Mouse (Mus musculus) kidney, embryonic 14.5 days (tissue): ENCODE measurements around the gene Hlf. TPM values are rescaled to one million over a fixed set of nuclear protein-coding genes. Genes with fewer than 3 reads are reported as not detected.

ENCODE experiments used
- ATAC-seq: fragments of 200-750 bp; cut with Nextera tagmentation; 2 replicates; pipeline ENCODE4 v1.8.0; 2017; ENCODE audit warnings: moderate number of reproducible peaks, mild to moderate bottlenecking, moderate TSS enrichment, moderate library complexity; ENCODE audit not compliant: low FRiP score, low TSS enrichment
- H3K27ac ChIP-seq: fragments of 300-500 bp; sonication (generic); 2 replicates; pipeline ENCODE4 v1.5.1; 2014; ENCODE audit warnings: low read depth, mild to moderate bottlenecking, low read length, moderate library complexity, mixed read lengths
- H3K27me3 ChIP-seq: fragments of 300-500 bp; sonication (generic); 2 replicates; pipeline ENCODE4 v1.6.1; 2014; ENCODE audit warnings: mild to moderate bottlenecking, low read length; ENCODE audit not compliant: control insufficient read depth, insufficient read depth
- H3K36me3 ChIP-seq: fragments of 300-500 bp; sonication (generic); 2 replicates; pipeline ENCODE4 v1.6.1; 2014; ENCODE audit warnings: low read length, mixed read lengths; ENCODE audit not compliant: control insufficient read depth, insufficient read depth
- H3K4me1 ChIP-seq: fragments of 300-500 bp; sonication (generic); 2 replicates; pipeline ENCODE4 v1.6.1; 2014; ENCODE audit warnings: low read length, mixed read lengths; ENCODE audit not compliant: control insufficient read depth, insufficient read depth
- H3K4me2 ChIP-seq: fragments of 300-500 bp; sonication (generic); replicated peaks from 2 replicates; pipeline ENCODE4 v1.6.1; 2014; ENCODE audit warnings: low read depth, mild to moderate bottlenecking, low read length
- H3K4me3 ChIP-seq: fragments of 300-500 bp; sonication (generic); 2 replicates; pipeline ENCODE4 v1.5.1; 2014; ENCODE audit warnings: mild to moderate bottlenecking, low read length
- H3K9ac ChIP-seq: fragments of 300-500 bp; sonication (generic); 2 replicates; pipeline ENCODE4 v1.6.1; 2014; ENCODE audit warnings: low read depth, mild to moderate bottlenecking, low read length, moderate library complexity
- H3K9me3 ChIP-seq: fragments of 300-500 bp; sonication (generic); 2 replicates; pipeline ENCODE4 v1.6.1; 2016; ENCODE audit warnings: low read length; ENCODE audit not compliant: control insufficient read depth
- WGBS: fragments of 180-500 bp; shearing (Covaris S2); extraction: QIAGEN DNeasy Blood & Tissue Kit; methylation state at CpG from one replicate; pipeline ENCODE4 v1.1.7; 2014; 5-methylcytosine and 5-hydroxymethylcytosine counted together
- polyA plus RNA-seq: library from polyadenylated mRNA; unstranded; fragments of >200 nt; fragmentation: Nextera tagmentation; extraction: Ambion mirVana; gene quantifications from 2 replicates; pipeline ENCODE4 v1.2.1, GENCODE M21; 2014

Hlf gene
- polyA plus RNA-seq, 1 experiment from 2014 or later = 1.7 TPM

DNA sequence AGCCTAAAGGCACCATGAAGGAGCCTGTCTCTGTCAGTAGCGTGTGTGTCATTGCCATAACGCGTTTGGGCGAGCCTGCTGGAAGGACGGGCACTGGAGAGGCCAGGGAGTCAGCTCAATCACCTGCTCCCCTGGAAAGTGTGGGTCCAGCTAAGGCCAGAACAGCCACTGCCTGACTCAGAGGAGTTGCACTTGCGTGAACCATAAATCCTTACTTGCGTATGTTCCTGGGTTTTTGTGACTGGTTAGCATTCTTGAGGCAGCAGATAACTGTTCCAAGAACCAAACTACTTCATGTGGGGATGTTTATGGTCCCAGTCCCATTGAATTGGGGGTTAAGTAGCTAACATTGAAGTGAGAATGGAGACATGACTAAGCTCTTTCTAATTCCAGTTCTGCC, 38.0 kb downstream of the Hlf start:
- Histone ChIP-seq H3K4me1 (peaks cover 24% of the 10 kb centered on the region), H3K36me3 (no peaks in the 10 kb centered on the region), H3K9ac (no peak overlapping the region), H3K27ac (no peak overlapping the region), H3K4me2 (no peak overlapping the region), H3K9me3 (no peaks in the 10 kb centered on the region), H3K4me3 (no peak overlapping the region), H3K27me3 (no peaks in the 10 kb centered on the region)
- ATAC-seq = no peak
- 85% methylated on average over 7 of the region's 7 CpGs for WGBS

DNA sequence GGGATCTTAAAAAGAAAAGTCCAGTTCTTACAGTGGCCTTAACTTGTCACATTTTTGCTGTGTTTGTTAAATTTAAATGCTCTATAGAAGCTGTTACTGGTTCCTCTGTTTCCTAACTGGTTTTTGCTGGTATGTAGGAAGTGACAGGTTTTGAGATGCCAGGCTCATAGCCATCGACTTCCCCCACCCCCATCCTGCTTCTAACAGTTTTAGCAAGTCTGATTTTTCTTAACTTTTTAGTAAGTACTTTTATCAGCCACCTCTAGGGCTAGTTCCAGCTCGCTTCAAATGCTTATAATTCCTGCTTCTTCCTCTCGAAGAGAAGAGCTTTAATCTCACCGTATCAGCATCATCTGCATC, 40.6 kb downstream of the Hlf start:
- 75% methylated on average over 4 of the region's 4 CpGs for WGBS
- Histone ChIP-seq H3K4me3 (no peak overlapping the region), H3K27ac (no peak overlapping the region)

DNA sequence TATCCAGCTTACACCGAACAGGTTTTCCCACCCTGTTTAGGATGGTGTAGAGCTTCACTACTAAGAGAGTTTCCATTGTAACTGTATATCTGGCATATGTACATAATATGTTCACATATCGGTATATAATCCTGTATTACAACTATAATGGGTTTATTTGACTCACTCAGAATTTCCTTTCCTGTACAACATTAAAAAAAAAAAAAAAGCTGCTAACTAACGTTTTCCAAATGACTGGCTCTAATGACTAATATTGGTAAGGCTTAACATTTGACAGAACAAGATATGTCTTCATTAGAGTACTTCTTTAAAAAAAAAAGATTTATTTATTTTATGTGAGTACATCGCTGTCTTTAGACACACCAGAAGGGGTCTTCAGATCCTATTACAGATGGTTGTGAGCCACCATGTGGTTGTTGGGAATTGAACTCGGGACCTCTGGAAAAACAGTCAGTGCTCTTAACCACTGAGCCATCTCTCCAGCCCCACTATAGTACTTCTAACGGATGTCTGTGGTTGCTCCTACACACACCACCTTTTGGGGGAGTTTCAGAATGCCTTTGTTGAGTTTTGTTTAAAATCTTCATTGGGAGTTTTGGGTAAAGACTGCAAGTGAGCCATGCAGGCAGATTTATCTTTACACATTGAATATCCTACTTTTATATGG, 41.1 kb downstream of the Hlf start:
- whole genome bisulfite sequencing = 84% methylated on average over 6 of the region's 6 CpGs
- H3K9ac ChIP-seq = no peak overlapping the region

More for the DNA sequence above, 40.6 kb downstream of the Hlf start:
- H3K27me3 ChIP-seq = no peaks in the 10 kb centered on the region
- no peak overlapping the region for H3K4me2 ChIP-seq
- no peak overlapping the region for H3K9ac ChIP-seq
- ATAC-seq = no peak
- peaks cover 2% of the 10 kb centered on the region; the same call in 1 of the 2 replicates for H3K4me1 ChIP-seq
- no peaks in the 10 kb centered on the region for H3K9me3 ChIP-seq
- H3K36me3 ChIP-seq = no peaks in the 10 kb centered on the region

DNA sequence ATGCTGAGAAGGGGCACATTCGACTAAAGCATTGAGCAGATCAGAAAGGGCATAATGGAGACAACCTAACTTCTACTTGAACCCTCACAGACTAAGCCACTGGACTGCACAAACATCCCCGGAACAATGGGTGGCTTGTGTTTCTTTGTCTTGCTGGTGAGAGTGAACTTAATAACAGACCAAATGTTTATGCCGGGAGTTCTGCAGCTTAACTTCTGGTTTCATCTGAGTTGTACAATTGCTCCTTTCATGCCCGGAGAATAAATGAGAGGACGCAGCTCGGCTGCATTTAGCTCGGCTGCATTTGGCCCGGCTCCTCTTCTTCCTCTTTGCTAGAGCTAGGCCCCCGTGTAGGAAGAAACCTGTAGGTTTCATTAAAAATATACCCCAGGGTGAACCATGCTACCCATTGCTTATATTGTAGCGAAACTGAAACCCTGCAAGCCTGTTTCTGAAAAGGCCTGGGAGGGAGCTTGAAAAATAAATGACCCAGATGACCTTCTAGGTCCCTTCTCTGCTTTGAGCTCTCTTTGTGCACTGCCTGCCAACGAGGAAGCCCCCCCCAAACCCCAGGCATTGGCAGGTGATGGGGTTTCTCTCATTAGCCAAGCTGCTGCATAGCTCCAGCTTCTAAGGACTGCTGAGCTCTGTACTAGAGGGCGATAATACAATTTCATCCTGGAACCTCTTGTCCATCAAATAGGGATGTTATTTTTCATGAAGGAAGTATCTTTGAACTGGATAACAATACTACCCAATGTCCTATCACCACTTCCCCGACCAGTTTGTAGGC, 42.8 kb downstream of the Hlf start:
- H3K9ac ChIP-seq = no peak overlapping the region
- H3K27ac ChIP-seq = no peak overlapping the region
- no peak overlapping the region for H3K4me2 ChIP-seq
- no peak for ATAC-seq
- H3K4me3 ChIP-seq = no peak overlapping the region
- no peaks in the 10 kb centered on the region for H3K27me3 ChIP-seq
- 73% methylated on average over 13 of the region's 13 CpGs for WGBS
- H3K4me1 ChIP-seq = no peaks in the 10 kb centered on the region
- no peaks in the 10 kb centered on the region for H3K9me3 ChIP-seq
- H3K36me3 ChIP-seq = no peaks in the 10 kb centered on the region

More for the DNA sequence above, 41.1 kb downstream of the Hlf start:
- no peaks in the 10 kb centered on the region for H3K4me1 ChIP-seq
- H3K36me3 ChIP-seq = no peaks in the 10 kb centered on the region
- no peak overlapping the region for H3K4me2 ChIP-seq
- no peak overlapping the region for H3K27ac ChIP-seq
- H3K27me3 ChIP-seq = no peaks in the 10 kb centered on the region
- no peaks in the 10 kb centered on the region for H3K9me3 ChIP-seq
- ATAC-seq = no peak
- no peak overlapping the region for H3K4me3 ChIP-seq

DNA sequence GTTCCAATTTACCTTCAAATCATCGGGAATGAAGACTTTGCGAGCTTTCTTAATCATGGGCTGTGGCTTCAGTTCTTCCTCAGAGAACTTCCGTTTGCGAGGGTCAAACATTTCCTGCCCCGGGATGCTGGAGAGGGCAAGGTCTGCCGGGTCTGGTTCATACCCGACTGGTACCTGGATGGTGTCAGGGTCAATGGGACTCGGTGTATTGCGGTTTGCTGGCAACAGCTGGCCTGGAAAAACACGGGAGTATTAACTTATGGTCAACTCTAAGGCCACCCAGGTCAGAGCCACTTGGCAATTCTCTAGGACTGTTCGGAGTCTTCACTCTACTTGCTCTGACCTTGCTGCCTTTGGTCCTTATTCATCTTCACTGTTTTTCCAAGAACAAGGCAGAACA, 44.9 kb downstream of the Hlf start:
- Histone ChIP-seq H3K4me1 (no peaks in the 10 kb centered on the region), H3K36me3 (no peaks in the 10 kb centered on the region), H3K9me3 (no peaks in the 10 kb centered on the region), H3K27me3 (no peaks in the 10 kb centered on the region), H3K27ac (no peak overlapping the region), H3K4me3 (no peak overlapping the region), H3K9ac (no peak overlapping the region), H3K4me2 (no peak overlapping the region)
- no peak for ATAC-seq
- WGBS = 92% methylated on average over 11 of the region's 11 CpGs

DNA sequence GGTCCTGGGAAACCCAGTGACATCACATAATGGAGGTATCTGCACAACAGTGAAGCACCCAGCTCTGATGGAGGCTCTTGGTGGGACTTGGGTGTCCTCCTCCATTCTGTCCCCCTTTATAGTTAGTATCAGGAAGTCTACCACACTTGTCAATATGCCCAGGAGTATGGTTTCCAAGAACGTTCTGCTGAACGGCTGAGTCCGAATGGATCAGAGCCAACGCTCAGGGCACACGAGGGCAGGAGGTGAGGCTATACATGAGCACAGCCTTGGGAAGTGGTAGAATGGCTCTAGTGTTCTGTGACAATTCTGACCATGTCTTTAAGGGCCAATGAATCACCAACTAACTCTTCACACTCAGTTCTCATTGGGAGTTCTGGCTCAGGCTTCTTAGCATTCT, 47.8 kb downstream of the Hlf start:
- Histone ChIP-seq H3K9ac (no peak overlapping the region), H3K4me2 (no peak overlapping the region), H3K4me1 (no peaks in the 10 kb centered on the region), H3K27ac (no peak overlapping the region), H3K27me3 (no peaks in the 10 kb centered on the region), H3K4me3 (no peak overlapping the region), H3K9me3 (no peaks in the 10 kb centered on the region), H3K36me3 (no peaks in the 10 kb centered on the region)
- WGBS = 93% methylated on average over 5 of the region's 5 CpGs
- ATAC-seq = no peak

DNA sequence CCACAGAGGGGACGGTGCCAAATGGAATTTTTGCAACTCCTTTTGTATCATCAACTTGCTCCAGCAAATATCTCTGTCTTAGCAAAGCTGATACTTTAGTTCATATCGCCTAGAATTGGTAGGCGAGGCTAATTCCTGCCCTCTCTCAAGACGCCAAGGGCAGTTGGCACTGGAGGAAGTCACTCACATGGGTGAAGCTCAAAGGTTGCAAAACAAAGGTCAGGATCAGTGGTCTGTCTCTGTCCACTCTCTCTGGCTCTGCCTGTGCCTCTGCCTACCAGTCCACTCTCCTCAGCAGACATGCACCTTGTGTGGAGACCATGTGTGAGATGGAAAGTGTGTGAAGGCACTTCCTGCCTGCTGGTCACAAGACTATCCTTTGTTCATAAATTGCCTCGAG, 48.4 kb downstream of the Hlf start:
- H3K9ac ChIP-seq = no peak overlapping the region
- H3K36me3 ChIP-seq = no peaks in the 10 kb centered on the region
- H3K4me1 ChIP-seq = no peaks in the 10 kb centered on the region
- no peaks in the 10 kb centered on the region for H3K9me3 ChIP-seq
- WGBS = 84% methylated on average over 5 of the region's 5 CpGs
- H3K4me2 ChIP-seq = no peak overlapping the region
- no peak for ATAC-seq
- H3K4me3 ChIP-seq = no peak overlapping the region
- H3K27me3 ChIP-seq = no peaks in the 10 kb centered on the region
- no peak overlapping the region for H3K27ac ChIP-seq

DNA sequence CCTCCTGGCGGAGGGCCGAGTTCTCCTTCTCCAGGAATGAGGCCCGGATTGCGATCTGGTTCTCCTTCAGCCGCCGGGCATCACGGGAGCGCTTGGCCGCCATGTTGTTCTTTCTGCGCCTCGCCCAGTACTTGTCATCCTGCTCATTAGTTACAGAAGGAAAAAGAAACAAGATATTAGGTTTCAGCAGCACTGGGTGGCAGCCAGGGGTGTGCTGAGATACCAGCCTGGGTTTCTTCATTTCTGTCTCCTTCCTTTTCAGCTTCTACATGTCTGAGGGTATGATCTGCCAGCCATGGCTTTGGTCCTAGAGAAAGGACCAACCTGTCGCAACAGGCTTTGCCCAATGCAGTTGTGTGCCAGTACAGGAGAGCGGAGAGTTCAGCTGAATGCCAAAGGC, 49.9 kb downstream of the Hlf start:
- Histone ChIP-seq H3K4me3 (no peak overlapping the region), H3K27me3 (no peaks in the 10 kb centered on the region), H3K9me3 (no peaks in the 10 kb centered on the region), H3K4me1 (no peaks in the 10 kb centered on the region), H3K4me2 (no peak overlapping the region), H3K27ac (no peak overlapping the region), H3K9ac (no peak overlapping the region), H3K36me3 (no peaks in the 10 kb centered on the region)
- ATAC-seq = no peak
- WGBS = 93% methylated on average over 13 of the region's 13 CpGs

DNA sequence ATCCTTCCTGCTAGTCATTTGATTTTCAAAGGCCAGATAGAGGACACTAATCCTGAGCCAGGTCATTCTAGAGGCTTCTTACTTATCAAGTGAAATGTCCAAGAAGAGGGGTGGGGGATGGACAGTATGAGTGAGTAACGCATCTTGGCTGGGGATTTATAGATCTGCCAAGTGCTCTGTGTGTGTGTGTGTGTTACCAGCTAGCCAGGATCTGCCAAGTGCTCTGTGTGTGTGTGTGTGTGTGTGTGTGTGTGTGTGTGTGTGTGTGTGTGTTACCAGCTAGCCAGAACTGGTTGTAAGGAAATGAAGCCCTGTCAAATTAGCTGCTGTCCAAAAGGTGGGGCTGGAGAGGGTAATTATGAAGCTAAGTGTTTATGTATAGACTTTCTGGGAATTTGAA, 55.9 kb downstream of the Hlf start:
- Histone ChIP-seq H3K27ac (no peak overlapping the region), H3K36me3 (no peaks in the 10 kb centered on the region), H3K9ac (no peak overlapping the region), H3K4me1 (no peaks in the 10 kb centered on the region), H3K27me3 (no peaks in the 10 kb centered on the region), H3K9me3 (no peaks in the 10 kb centered on the region), H3K4me2 (no peak overlapping the region), H3K4me3 (no peak overlapping the region)
- ATAC-seq = no peak
- WGBS = 74% methylated on average over 1 of the region's 1 CpGs
